Mouse (Mus musculus) skeletal muscle tissue, postnatal 0 days (tissue): ENCODE results near the gene Tsn. TPM values are rescaled to one million over a fixed set of nuclear protein-coding genes. Genes with fewer than 3 reads are reported as not detected.

ENCODE experiments used
- polyA plus RNA-seq: library from polyadenylated mRNA; unstranded; fragments of >200 nt; fragmentation: Nextera tagmentation; extraction: Ambion mirVana; gene quantifications from 2 replicates; pipeline ENCODE4 v1.2.1, GENCODE M21; 2015

The Tsn gene
- 145 and 156 TPM in 2 replicates for polyA plus RNA-seq

DNA sequence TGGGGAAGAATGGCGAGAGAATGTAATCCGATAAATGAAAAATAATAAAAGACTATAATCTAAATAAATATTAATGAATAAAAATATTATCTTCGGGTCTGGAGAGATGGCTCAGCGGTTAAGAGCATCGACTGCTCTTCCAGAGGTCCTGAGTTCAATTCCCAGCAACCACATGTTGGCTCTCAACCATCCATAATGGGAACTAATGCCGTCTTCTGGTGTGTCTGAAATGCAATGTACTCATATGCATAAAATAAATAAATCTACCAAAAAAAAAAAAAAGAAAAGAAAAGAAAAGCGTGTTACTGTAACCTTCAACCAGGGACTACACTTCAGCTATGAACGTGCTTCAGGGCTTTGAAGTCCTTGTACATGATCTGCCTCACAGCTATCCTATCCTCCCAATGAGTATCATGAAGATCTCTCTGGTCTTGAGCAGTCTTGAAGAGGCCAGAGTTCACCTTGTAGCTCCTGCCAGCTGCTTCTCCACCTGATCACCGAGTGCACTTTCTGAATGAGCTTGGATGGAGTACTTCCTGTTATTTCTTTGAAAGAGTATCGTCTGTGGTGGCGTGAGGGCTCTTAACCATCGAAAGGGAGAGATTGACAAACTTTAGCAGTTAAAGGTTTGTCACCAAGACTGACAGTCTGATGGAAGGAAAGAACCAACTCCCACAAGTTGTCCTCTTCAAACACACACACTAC is at the start of gene Tsn:
Gene Tsn, minus strand, starts transcription at position 118 of the 705 bp plus-strand sequence.

DNA sequence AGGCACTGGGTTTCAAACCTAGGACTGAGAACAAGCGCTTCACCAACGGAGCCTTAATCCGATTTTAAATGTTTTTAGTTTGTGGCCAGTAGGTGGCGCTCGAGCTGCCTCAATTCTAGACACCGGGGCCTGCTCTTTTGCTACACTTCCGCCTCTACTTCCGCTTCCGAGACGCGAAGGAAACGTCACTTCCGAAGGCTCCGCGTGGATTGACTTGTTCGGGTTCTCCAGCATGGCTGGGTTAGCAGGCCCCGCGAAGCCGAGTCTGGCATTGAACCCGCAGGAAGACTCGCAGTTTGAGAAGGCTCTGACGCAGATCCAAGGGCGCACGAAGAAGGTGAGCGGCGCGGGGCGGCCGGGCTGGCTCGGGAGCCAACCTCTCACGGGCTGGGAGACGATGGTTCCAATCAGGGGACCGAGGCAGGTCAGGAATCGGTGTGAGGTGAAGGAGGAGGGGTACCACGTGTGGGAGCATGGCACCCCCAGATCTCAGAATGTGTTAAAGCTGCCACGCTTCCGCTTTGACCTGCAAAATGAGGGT is 10.2 kb upstream of the Tsn start, which contains the start of gene Nifk:
Gene Nifk, plus strand, starts transcription at position 179 of the 541 bp plus-strand sequence.

Other genes with a start within 250 kb of the Tsn start
- gene Gm29106, start 135.2 kb downstream of the Tsn start, polyA plus RNA-seq: 0.07 TPM in 1 of 2 replicates, not detected in the other
- gene Nifk, start 10.1 kb upstream of the Tsn start, polyA plus RNA-seq: 32.3 and 37.3 TPM in 2 replicates
- 26.4 and 28.5 TPM in 2 replicates for gene Clasp1, start 77.3 kb upstream of the Tsn start, polyA plus RNA-seq